Mouse (Mus musculus): ENCODE data around the gene Gm17079.
"Not testable (repeated sequence)": the region's sequence is repeated elsewhere in the genome, so short reads cannot be mapped to it uniquely, and the experiment has no call there.

The Gm17079 gene

GRCm38 (mm10) chr14:51695368-51695767 lies at the start of gene Gm17079:
Gene Gm17079, minus strand, starts transcription at chr14:51695468.
- not testable (repeated sequence) for DNase-seq (ENCODE audit: low spot score)

GRCm38 (mm10) chr14:51740347-51741170 lies 45.3 kb upstream of the Gm17079 start:
- no peak for DNase-seq (ENCODE audit: low spot score)

GRCm38 (mm10) chr14:51739150-51739993 lies 44.1 kb upstream of the Gm17079 start:
- no peak for DNase-seq (ENCODE audit: low spot score)

- no peak for DNase-seq (ENCODE audit: low spot score)
Observed at GRCm38 (mm10) chr14:51738411-51739149, 43.3 kb upstream of the Gm17079 start.

- DNase-seq (ENCODE audit: low spot score), result no peak
Observed at GRCm38 (mm10) chr14:51737967-51738366, 42.7 kb upstream of the Gm17079 start.

- DNase-seq (ENCODE audit: low spot score), result no peak
Observed at GRCm38 (mm10) chr14:51717083-51717482, 21.8 kb upstream of the Gm17079 start, which contains the start of gene Gm5800. Gene Gm5800, minus strand, starts transcription at chr14:51717183.

DNA sequence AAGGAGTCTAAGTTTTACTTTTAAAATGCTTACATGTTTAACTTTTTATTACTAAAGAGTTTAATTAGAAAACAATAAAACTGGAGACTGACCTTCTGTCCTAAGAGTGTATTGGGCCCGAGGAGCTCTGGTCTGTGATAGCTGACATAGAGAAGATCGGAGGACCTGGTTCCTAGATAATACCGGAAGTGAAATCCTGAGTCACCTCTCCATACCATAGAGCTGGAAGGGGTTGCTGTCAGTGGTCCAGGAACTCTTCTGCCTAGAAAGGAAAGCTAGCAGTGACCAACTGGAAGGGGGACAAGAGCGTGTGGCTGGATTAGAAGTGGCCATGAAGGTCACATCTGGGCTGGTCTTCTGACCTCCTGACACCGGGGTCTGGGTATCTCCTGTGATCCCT lies 18.0 kb downstream of the Gm17079 start:
- DNase-seq (ENCODE audit: low spot score), result no peak
